Mouse (Mus musculus) heart, embryonic 14.5 days (tissue): ENCODE results near the gene Slc51a. TPM values are rescaled to one million over a fixed set of nuclear protein-coding genes. Genes with fewer than 3 reads are reported as not detected.

ENCODE experiments used
- ATAC-seq: fragments of 200-750 bp; cut with Nextera tagmentation; 2 replicates; pipeline ENCODE4 v1.8.0; 2017; ENCODE audit warnings: low read depth, moderate TSS enrichment; ENCODE audit not compliant: insufficient number of reproducible peaks, insufficient read depth, low FRiP score
- H3K27ac ChIP-seq, 2 experiments: fragments of 200-500 bp in 1 of 2; fragments of 300-500 bp in 1 of 2; sonication (generic) in 1 of 2; replicated peaks in 1 of 2; 2 replicates each; pipeline ENCODE4 v1.5.1; 2012 to 2014; ENCODE audit warnings: low read depth in 2 of 2, low read length in 2 of 2, control low read depth in 1 of 2, mild to moderate bottlenecking in 1 of 2, mixed read lengths in 1 of 2; ENCODE audit not compliant: control insufficient read depth in 1 of 2, insufficient read depth in 1 of 2
- H3K27me3 ChIP-seq: fragments of 300-500 bp; sonication (generic); 2 replicates; pipeline ENCODE4 v1.6.1; 2014; ENCODE audit warnings: mild to moderate bottlenecking, low read length, control low read depth; ENCODE audit not compliant: control insufficient read depth, insufficient read depth
- H3K36me3 ChIP-seq: fragments of 300-500 bp; sonication (generic); 2 replicates; pipeline ENCODE4 v1.6.1; 2014; ENCODE audit warnings: mild to moderate bottlenecking, control low read depth, low read length, mixed read lengths; ENCODE audit not compliant: control insufficient read depth, insufficient read depth
- H3K4me1 ChIP-seq, 2 experiments: fragments of 200-500 bp in 1 of 2; fragments of 300-500 bp in 1 of 2; sonication (generic) in 1 of 2; 2 replicates each; pipeline ENCODE4 v1.6.1; 2012 to 2014; ENCODE audit warnings: low read length in 2 of 2, control low read depth in 1 of 2, mixed read lengths in 1 of 2; ENCODE audit not compliant: control insufficient read depth in 2 of 2, insufficient read depth in 2 of 2
- H3K4me2 ChIP-seq: fragments of 300-500 bp; sonication (generic); 2 replicates; pipeline ENCODE4 v1.6.1; 2014; ENCODE audit warnings: mild to moderate bottlenecking, low read length
- H3K4me3 ChIP-seq, 2 experiments: fragments of 200-500 bp in 1 of 2; fragments of 300-500 bp in 1 of 2; sonication (generic) in 1 of 2; 2 replicates each; pipeline ENCODE4 v1.5.1; 2012 to 2014; ENCODE audit warnings: low read length in 2 of 2, mild to moderate bottlenecking in 2 of 2, control low read depth in 1 of 2, low read depth in 1 of 2, moderate library complexity in 1 of 2; ENCODE audit not compliant: control insufficient read depth in 1 of 2, insufficient read depth in 1 of 2
- H3K9ac ChIP-seq: fragments of 300-500 bp; sonication (generic); 2 replicates; pipeline ENCODE4 v1.6.1; 2014; ENCODE audit warnings: mild to moderate bottlenecking, low read length
- H3K9me3 ChIP-seq: fragments of 300-500 bp; sonication (generic); 2 replicates; pipeline ENCODE4 v1.6.1; 2016; ENCODE audit warnings: low read length, control low read depth; ENCODE audit not compliant: control insufficient read depth
- WGBS: fragments of 180-500 bp; shearing (Covaris S2); extraction: QIAGEN DNeasy Blood & Tissue Kit; methylation state at CpG from one replicate; pipeline ENCODE4 v1.1.7; 2014; 5-methylcytosine and 5-hydroxymethylcytosine counted together
- polyA plus RNA-seq: library from polyadenylated mRNA; unstranded; fragments of >200 nt; fragmentation: Nextera tagmentation; extraction: Ambion mirVana; gene quantifications from 2 replicates; pipeline ENCODE4 v1.2.1, GENCODE M21; 2014

Gene Slc51a
- 1.1 and 1.4 TPM in 2 replicates for polyA plus RNA-seq

DNA sequence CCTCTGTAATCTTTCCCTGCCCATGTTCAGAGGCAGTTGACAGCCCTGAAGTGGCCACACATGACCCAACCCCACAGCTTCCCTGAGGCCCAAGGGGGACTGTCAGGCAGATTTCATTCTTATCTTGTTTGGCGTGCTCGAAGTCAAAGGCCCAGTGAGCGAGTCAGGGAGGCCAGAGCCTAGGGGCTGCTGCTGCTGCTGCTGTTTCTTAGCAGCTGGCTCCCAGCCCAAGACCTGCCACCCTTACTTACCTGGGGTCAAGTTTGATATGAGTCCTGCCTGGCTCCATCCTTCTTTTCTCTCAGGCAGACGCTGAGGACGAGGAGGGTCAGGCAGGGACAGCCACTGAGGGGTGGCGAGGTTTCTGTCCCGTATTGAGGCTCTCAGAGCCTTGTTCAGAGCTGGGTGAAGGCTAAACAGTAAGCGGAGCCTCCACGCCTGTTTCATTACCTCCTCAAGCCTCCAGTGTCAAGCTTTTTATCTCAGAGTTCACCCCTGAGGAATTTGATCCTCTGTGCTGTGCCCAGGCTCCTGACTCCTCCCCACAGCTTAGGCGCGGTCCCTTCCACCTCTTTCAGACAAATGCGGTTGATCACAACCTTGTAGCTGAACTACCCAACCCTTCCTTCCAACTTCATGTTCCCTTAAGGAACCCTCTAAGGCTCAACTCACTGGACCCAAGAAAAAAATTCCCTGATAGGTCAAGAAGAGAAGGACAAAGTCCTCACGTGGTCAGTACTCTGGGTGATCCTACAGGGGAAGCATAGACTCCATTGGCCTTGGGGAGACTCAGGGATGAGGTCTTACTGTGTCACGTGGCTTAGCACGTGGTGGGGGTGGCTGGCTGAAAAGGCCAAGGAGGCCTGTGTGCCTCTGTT, at the start of gene Slc51a:
TSS of gene Slc51a (minus strand) at position 646 of the 878 bp plus-strand sequence.
- Histone ChIP-seq H3K36me3 (no peaks in the 10 kb centered on the region), H3K9ac (no peak within 1 kb of the TSS), H3K4me1 (peaks cover 13 to 22% of the 10 kb centered on the region in 2 experiments), H3K4me3 (no peak within 1 kb of the TSS), H3K4me2 (peak within 1 kb of the TSS; percentile 35), H3K27ac (peak within 1 kb of the TSS; percentile 56 to 75), H3K27me3 (no peaks in the 10 kb centered on the region), H3K9me3 (no peaks in the 10 kb centered on the region)
- WGBS = 22% methylated on average over 15 of the region's 15 CpGs
- peak; percentile 77 for ATAC-seq

DNA sequence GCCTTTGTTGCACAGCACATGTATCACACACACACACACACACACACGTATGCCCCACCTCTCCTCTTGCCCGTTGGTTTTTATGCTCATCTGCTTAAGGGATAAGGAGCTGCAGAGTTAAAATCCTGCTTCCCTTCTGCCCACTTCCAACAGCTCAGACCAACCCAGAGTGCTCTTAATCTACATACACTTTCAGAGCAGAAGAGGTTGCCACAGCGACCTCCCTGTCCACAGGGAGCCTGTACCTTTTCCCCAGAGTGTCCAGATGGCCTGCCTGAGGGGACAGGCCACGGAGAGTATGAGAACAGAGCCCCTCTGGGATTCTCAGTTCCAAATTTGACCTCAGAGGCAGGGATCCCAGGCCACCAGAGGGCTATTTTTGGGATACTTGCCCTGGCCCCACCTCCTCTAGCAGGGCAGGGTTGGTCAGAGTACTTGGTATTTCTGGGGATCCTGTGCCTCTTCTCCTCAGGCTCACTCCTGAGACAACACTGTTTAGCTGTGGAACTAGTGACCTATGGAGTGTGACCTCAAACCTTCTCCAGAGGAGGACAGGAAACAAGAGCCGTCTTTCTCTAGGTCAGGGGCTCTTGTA, 47.6 kb upstream of the Slc51a start:
- no peaks in the 10 kb centered on the region for H3K27me3 ChIP-seq
- peak overlapping the region; percentile 27 to 31 for H3K27ac ChIP-seq
- H3K9me3 ChIP-seq = no peaks in the 10 kb centered on the region
- no peak for ATAC-seq
- no peaks in the 10 kb centered on the region for H3K36me3 ChIP-seq
- H3K9ac ChIP-seq = 0 out of 2 replicates have a peak overlapping the region, but pooled peaks have one; percentile 13
- H3K4me1 ChIP-seq = peaks cover 17 to 18% of the 10 kb centered on the region in 2 experiments
- no peak overlapping the region for H3K4me2 ChIP-seq
- WGBS = 18% methylated on average over 5 of the region's 5 CpGs
- no peak overlapping the region for H3K4me3 ChIP-seq

DNA sequence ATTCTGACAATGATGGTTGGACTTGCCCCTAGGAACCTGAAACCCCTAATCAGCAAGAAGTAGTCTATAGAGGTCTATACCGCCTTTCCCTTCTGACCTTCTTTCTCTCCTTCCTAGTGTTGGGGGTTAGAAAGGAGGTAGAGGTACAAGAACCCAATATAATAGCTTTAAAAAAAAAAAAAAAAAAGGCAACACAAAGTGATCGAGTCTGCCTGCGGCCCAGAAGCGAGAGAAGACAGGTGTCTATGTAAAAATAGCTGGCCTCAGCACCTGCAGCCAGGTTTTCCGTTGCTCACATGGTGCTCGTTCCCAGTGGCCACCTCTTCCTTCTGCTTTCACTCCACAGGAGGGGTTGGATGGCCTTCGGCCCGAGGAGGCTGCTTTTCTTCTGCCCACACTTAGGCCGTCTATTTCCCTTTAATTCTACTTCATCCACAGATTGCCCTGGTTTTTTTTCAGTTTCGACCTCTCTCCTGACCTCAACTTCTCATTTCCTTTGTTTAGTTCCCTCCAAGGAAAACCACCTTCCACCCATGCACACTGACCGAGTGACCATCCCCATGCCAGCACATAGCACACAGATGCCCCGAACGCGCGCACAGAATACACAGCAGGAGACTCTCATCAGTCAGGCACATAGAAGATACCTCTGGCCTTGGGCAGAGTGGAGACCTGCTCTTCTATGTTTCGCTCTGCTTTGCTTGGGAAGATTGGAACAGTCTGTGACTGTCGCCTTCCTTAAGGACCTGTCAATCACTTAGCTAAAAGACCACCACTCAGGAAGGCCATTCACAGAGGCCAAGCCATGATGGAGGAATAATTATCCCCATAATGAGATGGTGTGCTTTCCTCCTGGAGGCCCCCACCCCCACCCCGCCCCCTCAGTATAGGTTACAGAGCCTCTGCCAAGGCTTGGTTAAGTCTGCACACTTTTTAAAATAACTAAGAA, 45.5 kb upstream of the Slc51a start:
- 78% methylated on average over 18 of the region's 18 CpGs for WGBS
- no peak overlapping the region for H3K27ac ChIP-seq
- no peak for ATAC-seq
- no peaks in the 10 kb centered on the region for H3K36me3 ChIP-seq
- no peaks in the 10 kb centered on the region for H3K9me3 ChIP-seq
- H3K9ac ChIP-seq = no peak overlapping the region
- no peak overlapping the region for H3K4me2 ChIP-seq
- no peaks in the 10 kb centered on the region for H3K27me3 ChIP-seq
- no peak overlapping the region for H3K4me3 ChIP-seq
- peaks cover 14 to 16% of the 10 kb centered on the region in 2 experiments for H3K4me1 ChIP-seq

DNA sequence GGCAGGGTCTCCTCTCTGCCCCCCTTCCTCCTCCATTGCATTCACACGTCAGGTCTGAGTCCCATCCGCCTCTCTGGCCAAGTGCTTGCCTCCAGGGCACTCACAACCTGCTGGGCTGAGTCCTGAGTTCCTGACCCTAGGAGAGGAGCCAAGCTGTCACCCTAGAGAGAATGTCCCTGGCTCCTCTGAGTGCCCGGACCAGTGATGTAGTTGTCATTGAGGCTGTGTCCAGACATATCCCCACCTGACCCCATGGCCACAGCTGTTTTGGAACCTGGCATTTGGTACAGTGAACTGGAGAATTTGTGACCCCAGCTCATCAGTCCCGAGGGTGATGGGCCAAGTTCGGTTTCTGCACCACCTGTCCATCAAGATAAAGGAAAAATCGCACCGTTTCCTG, 39.2 kb upstream of the Slc51a start:
- 66% methylated on average over 7 of the region's 7 CpGs for WGBS
- Histone ChIP-seq H3K4me2 (no peak overlapping the region), H3K27me3 (no peaks in the 10 kb centered on the region), H3K36me3 (no peaks in the 10 kb centered on the region), H3K4me3 (no peak overlapping the region), H3K9ac (no peak overlapping the region), H3K9me3 (no peaks in the 10 kb centered on the region), H3K4me1 (peaks cover 9 to 23% of the 10 kb centered on the region in 2 experiments), H3K27ac (no peak overlapping the region)
- ATAC-seq = no peak

DNA sequence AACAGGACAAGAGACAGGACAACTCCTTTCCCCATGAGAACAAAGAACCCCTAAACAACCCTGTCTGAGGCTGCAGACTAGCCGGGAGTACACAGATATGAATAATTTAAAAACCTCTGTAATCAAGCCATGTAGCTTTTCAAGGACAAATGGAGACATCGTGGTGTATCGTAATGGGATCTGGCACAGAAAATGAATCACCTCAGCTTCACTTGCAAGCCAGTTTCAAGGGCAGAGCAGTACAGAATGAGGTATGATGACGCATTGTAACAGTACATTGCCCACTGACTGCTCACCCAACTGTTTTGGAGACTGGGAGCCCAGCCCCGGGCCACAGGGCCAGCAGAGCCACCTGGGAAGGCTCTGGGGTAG, 36.6 kb upstream of the Slc51a start:
- Histone ChIP-seq H3K4me1 (peaks cover 11 to 26% of the 10 kb centered on the region in 2 experiments), H3K27ac (peak overlapping the region; percentile 11 to 70), H3K27me3 (no peaks in the 10 kb centered on the region), H3K36me3 (no peaks in the 10 kb centered on the region), H3K9ac (peak overlapping the region; percentile 40), H3K9me3 (no peaks in the 10 kb centered on the region), H3K4me3 (no peak overlapping the region), H3K4me2 (no peak overlapping the region)
- ATAC-seq = no peak
- 54% methylated on average over 5 of the region's 5 CpGs for WGBS

DNA sequence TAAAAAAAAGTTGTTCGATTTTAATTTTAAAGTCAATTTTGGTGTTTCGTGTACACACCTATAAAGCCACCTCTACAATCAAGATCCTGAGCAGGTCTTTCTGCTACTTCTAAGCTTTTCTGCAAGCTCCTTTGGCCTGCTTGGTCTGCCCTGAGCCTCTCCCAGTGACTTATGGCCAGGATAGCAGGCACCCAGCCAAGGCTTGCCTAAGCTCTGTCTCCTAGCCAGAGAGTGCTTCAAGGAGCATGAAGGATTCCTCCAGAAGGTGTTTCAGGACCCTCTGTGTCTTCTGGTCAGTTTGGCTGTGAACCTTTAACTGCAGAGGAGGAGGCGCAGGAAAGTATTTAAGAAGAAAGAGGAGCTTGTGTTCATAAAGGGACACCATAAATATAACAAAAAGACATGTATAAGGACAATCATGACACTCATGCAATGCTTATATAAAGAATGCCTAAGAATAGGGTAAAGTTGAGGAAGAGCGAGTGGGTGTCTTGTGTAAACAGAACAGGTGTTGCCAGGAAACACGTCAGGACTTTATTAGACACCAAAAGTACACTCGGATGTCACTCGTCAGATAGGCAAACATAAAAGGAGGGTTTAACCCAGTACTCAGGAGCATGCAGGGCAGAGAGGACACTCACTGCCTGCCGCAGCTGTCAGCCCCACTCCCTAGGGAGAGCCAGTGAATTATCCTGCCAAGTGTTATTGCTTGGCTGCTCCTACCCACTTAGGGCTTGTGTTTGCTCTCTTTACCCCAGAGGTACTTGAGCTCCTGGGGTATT, 36.0 kb upstream of the Slc51a start:
- H3K27me3 ChIP-seq = no peaks in the 10 kb centered on the region
- no peaks in the 10 kb centered on the region for H3K36me3 ChIP-seq
- H3K9ac ChIP-seq = peak overlapping the region; percentile 40
- no peaks in the 10 kb centered on the region for H3K9me3 ChIP-seq
- ATAC-seq = no peak
- H3K27ac ChIP-seq = peak overlapping the region; percentile 11 to 70
- H3K4me2 ChIP-seq = no peak overlapping the region
- H3K4me1 ChIP-seq = peaks cover 11 to 26% of the 10 kb centered on the region in 2 experiments
- 54% methylated on average over 8 of the region's 8 CpGs for WGBS
- H3K4me3 ChIP-seq = no peak overlapping the region
